Mouse (Mus musculus) heart, adult 2 months (tissue): ENCODE results near the gene Fut7.

Experiments
- CTCF ChIP-seq: fragments of 200-600 bp; IDR thresholded peaks from 2 replicates; pipeline ENCODE4 v1.8.1; 2022; ENCODE audit warnings: antibody characterized with exemption, mild to moderate bottlenecking, moderate library complexity
- EP300 ChIP-seq: fragments of 200-500 bp; IDR thresholded peaks from 2 replicates; pipeline ENCODE4 v1.6.1; 2011; ENCODE audit warnings: low read depth, low read length, control low read depth; ENCODE audit not compliant: insufficient read depth

- TF ChIP-seq CTCF: peak; percentile 89
- TF ChIP-seq EP300: no peak
Measured at GRCm38 (mm10) chr2:25428442-25429236, 5.6 kb downstream of the Fut7 start, which contains the start of gene Abca2.
